Mouse (Mus musculus): ENCODE measurements at regions not wholly inside any gene's neighbourhood (a gene's known extent, or its start where the extent isn't known, plus 50 kb on each side); places are given as distances from the start of the nearest gene placed in this dataset.

DNA sequence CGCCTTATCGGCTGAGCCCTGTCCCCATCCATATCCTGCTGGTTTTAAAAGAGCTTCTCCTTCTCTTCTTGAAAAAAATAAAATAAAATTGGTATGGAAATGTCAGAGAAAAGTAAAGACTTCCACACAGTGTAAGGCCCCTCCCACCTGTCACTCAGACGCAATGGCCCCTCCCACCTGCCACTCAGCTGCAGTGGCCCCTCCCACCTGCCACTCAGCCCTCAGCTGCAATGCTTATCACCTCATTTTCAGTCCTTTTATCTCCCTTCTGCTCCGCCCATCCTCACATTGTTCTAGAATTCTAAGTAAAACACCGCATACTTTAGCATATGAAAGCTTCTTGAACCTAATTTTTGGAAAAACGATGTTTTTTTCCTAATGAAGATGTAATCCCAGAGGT is 126.4 kb upstream of the Daam1 start:
- TF ChIP-seq POLR2A (IDR thresholded peaks at IDR 0.05; ENCODE audit: low read depth, low read length) (no peak), CTCF (IDR thresholded peaks at IDR 0.05; ENCODE audit: extremely low read depth, insufficient read length, insufficient replicate concordance, low read depth, low read length) (no peak)

Measured in small intestine, adult 2 months (tissue).